Mouse (Mus musculus): ENCODE results near the gene Opcml.

GRCm38 (mm10) chr9:28013192-28013591 lies 222.6 kb downstream of the Opcml start:
- TF ChIP-seq CTCF (IDR thresholded peaks at IDR 0.05; ENCODE audit: borderline replicate concordance, insufficient read depth, low read length): no peak
- no peak for TF ChIP-seq POLR2A (IDR thresholded peaks at IDR 0.05; ENCODE audit: low read depth, low read length)

All from embryonic fibroblast, embryonic 13.5 days (primary cell).